Mouse (Mus musculus) embryonic fibroblast, embryonic 13.5 days (primary cell): Measurements from ENCODE around the gene Rexo1. TPM values are rescaled to one million over a fixed set of nuclear protein-coding genes. Genes with fewer than 3 reads are reported as not detected.

Source experiments
- H3K27ac ChIP-seq: 2 replicates; pipeline ENCODE4 v1.5.1; 2012; ENCODE audit warnings: low read length, control low read depth, inconsistent platforms; ENCODE audit not compliant: insufficient read depth
- H3K4me1 ChIP-seq: 2 replicates; pipeline ENCODE4 v1.6.1; 2011; ENCODE audit warnings: low read length; ENCODE audit not compliant: control insufficient read depth, insufficient read depth
- H3K4me3 ChIP-seq: 2 replicates; pipeline ENCODE4 v1.5.1; 2011; ENCODE audit warnings: mild to moderate bottlenecking, control low read depth, low read length; ENCODE audit not compliant: insufficient read depth
- CTCF ChIP-seq: IDR thresholded peaks from 2 replicates; pipeline ENCODE4 v1.5.1; 2011; ENCODE audit warnings: mild to moderate bottlenecking, control low read depth, low read length, moderate library complexity, borderline replicate concordance; ENCODE audit not compliant: insufficient read depth
- POLR2A ChIP-seq: IDR thresholded peaks from 2 replicates; pipeline ENCODE4 v1.6.1; 2011; ENCODE audit warnings: low read depth, mild to moderate bottlenecking, control low read depth, low read length, moderate library complexity
- polyA plus RNA-seq: library from polyadenylated mRNA; stranded (reverse); fragments of >200 nt; gene quantifications from 2 replicates; pipeline ENCODE4 v1.2.4, GENCODE M21; 2011; ENCODE audit warnings: low read depth; ENCODE audit not compliant: missing spikeins, insufficient read length

The Rexo1 gene
- polyA plus RNA-seq, 1 experiment, result 21.9 TPM

GRCm38 (mm10) chr10:80559431-80559830 lies 1.9 kb downstream of the Rexo1 start:
- no peak for TF ChIP-seq CTCF
- no peak for TF ChIP-seq POLR2A
- Histone ChIP-seq H3K4me1 (0 out of 2 replicates have a peak, but pooled peaks cover 5% of the 10 kb centered on the region), H3K4me3 (no peak overlapping the region), H3K27ac (no peak overlapping the region)

DNA sequence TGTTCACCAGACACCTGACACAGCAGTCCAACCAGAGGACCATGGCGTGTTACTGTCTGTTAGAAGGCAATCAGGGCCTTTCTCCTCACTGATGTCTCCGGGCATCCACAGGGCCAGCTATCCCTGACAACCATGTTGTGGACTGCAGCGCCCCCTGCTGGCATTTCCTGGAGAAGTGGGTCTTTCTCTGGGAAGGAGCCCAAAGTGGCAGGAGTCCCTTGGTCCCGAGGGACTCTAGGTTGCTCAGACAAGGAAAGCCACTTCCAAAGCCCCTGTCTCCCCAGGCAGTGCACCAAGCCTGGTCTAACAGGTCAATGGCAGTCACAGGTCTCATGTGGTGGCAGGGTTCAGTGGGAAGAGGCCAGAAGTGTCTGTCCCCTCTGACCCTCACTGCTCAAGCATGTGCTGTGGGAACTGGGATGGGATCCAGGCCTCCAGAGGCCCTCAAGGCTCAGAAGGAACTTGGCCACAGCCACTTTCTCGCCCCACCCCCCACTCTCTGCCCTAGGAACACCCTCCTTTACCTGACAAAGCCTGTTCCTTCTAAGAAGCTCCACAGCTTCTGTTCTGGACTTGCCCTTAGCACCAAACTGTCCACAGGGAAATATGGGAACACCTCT lies 3.9 kb downstream of the Rexo1 start:
- H3K4me1 ChIP-seq, result 0 out of 2 replicates have a peak, but pooled peaks cover 5% of the 10 kb centered on the region
- no peak for TF ChIP-seq POLR2A
- TF ChIP-seq CTCF, result peak; percentile 41; the same call in 1 of the 2 replicates
- H3K4me3 ChIP-seq, result no peak overlapping the region
- no peak overlapping the region for H3K27ac ChIP-seq

DNA sequence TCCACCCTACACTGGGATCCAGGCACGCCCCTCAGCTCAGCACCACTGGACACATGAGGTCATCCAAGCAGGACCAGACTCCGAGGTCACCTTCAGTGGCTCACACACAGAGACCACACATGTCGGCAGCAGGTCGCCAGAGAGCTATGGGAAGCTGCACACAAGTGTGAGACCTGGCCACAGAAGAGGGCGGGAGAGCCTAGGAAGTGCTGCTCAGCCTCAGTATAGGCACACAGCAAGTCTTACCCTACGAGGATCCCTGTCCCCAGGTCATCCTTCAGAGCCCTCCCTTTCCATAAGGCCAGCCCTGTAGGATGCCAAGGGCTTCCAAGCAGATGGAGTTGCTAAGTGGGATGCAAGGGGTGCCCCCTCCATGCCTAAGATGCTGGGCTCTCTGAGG lies 7.4 kb downstream of the Rexo1 start:
- Histone ChIP-seq H3K4me1 (0 out of 2 replicates have a peak, but pooled peaks cover 2% of the 10 kb centered on the region), H3K27ac (no peak overlapping the region), H3K4me3 (no peak overlapping the region)
- TF ChIP-seq CTCF (no peak), POLR2A (no peak)

GRCm38 (mm10) chr10:80553575-80553974 lies 7.8 kb downstream of the Rexo1 start:
- TF ChIP-seq CTCF (no peak), POLR2A (no peak)
- Histone ChIP-seq H3K4me1 (0 out of 2 replicates have a peak, but pooled peaks cover under 1% of the 10 kb centered on the region), H3K27ac (no peak overlapping the region), H3K4me3 (no peak overlapping the region)

GRCm38 (mm10) chr10:80552364-80552763 lies 9.0 kb downstream of the Rexo1 start:
- no peak overlapping the region for H3K4me3 ChIP-seq
- no peak for TF ChIP-seq CTCF
- TF ChIP-seq POLR2A, result no peak
- H3K4me1 ChIP-seq, result no peaks in the 10 kb centered on the region
- no peak overlapping the region for H3K27ac ChIP-seq

DNA sequence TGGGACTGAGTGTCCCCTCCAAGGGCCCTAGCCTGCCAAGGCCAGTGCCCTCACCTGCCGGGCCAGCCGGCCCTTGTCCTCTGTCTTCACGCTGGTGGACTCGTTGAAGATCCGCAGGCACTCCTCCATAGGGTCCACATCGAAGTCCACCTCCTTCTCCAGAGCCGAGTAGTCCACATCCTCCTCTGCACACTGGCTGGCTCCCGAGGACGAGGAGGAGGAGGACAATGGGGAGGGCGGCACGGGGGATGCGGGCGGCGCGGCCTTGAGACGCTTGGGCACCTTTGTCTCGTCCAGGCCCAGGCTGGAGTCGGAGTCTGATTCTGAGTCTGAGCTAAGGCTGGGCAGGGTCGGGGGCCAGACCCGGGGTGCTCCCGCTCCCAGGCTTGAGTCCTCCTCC lies 12.1 kb downstream of the Rexo1 start:
- no peak overlapping the region for H3K27ac ChIP-seq
- no peak overlapping the region for H3K4me3 ChIP-seq
- TF ChIP-seq CTCF (no peak), POLR2A (no peak)
- no peaks in the 10 kb centered on the region for H3K4me1 ChIP-seq

DNA sequence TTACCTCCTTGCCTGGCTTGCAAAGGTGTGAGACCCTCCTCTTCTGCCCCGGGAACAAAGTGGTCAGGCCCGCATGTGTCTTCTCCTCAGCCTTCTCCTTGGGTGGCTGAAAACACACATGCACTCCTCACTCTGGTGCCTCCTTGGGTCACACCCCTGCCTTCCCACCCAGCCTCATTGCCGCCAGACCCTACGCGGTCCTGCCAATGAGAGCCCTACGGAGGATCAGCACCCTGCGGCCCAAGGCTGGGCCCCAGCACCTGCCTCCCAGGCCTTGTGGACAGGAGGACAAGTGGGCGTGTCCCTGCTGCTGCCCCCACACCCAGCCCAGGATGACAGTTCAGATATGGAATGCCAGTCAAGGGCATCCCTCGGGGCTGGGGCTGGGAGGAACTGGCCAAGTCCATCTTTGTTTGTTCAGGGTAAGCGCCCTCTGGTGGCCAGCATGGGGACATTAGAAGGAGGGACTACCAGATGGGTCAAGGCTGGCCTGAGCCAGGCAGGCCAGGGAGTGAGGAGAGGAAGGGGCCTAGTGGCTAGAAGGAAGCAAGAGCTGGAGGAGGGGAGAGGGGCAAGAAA lies 12.8 kb downstream of the Rexo1 start:
- H3K27ac ChIP-seq, result no peak overlapping the region
- TF ChIP-seq POLR2A (no peak), CTCF (peak; percentile 56)
- no peak overlapping the region for H3K4me3 ChIP-seq
- no peaks in the 10 kb centered on the region for H3K4me1 ChIP-seq

DNA sequence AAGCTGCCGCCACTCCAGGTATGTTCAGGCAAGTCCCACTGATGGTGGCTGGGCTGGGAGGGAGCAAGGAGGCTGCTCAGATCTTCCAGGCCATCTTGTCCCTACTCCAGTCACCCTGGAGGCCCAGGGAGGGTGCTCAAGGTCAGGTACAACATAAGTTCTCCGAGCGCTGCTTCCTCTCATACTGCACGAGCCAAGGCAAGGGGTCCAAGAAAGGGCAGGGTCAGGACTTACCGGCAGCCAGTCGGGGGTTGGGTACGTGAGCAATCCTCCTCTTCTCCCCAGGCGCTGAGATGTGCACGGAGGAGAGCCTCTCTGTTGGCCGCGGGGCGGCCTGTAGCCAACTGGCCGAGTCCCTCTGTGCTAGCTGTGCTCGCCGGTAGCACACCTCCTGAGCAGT lies 13.8 kb downstream of the Rexo1 start:
- H3K4me3 ChIP-seq, result no peak overlapping the region
- TF ChIP-seq POLR2A (no peak), CTCF (no peak)
- H3K27ac ChIP-seq, result no peak overlapping the region
- H3K4me1 ChIP-seq, result no peaks in the 10 kb centered on the region

- TF ChIP-seq POLR2A (no peak), CTCF (no peak)
- Histone ChIP-seq H3K4me1 (no peaks in the 10 kb centered on the region), H3K4me3 (no peak overlapping the region), H3K27ac (no peak overlapping the region)
Measured at GRCm38 (mm10) chr10:80546945-80547344, 14.4 kb downstream of the Rexo1 start.

- TF ChIP-seq POLR2A (no peak), CTCF (no peak)
- Histone ChIP-seq H3K4me1 (no peaks in the 10 kb centered on the region), H3K27ac (no peak overlapping the region), H3K4me3 (no peak overlapping the region)
Measured at GRCm38 (mm10) chr10:80545590-80545989, 15.8 kb downstream of the Rexo1 start.

DNA sequence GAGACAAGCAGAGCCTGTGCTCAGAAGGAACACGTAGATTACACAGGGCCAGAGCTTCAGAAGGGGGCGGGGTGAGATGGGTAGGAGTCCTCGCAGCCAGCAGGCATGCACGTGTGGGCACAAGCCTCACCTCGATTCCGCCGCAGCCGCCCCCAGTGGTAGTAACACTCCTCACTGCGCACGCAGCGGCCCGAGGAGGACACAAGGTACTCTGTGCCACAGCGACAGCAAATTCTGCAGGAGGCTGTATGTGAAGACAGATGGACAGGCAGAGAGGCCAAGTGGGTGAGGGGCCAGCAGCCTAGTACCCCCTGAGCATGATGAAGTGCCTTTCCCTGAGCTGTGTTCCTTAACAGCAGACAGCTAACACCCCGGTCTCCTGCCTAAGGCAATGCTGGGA lies 17.5 kb downstream of the Rexo1 start:
- H3K4me1 ChIP-seq, result no peaks in the 10 kb centered on the region
- TF ChIP-seq POLR2A (no peak), CTCF (no peak)
- H3K27ac ChIP-seq, result no peak overlapping the region
- no peak overlapping the region for H3K4me3 ChIP-seq
